ENCODE assay signal across 10 mouse cellular contexts in genomic region chr10:8759228-8759627, GRCm38 (mm10).
DNase-seq lines count a peak whose midpoint lies in the region; ATAC-seq lines count a peak whose summit lies in the region.
"Had no signal": no experiment of that assay in that cellular context is flagged by ENCODE, and none has a peak within 500 bp of the region (broad histone marks: within the 10 kb centered on the region; RNA-seq: fewer than 3 reads in every experiment).

No protein-coding gene starts in this region.

- H3K9me3 ChIP-seq in heart, embryonic 11.5 days (replicated peaks; ENCODE audit: control insufficient read depth, low read length), result no peaks in the 10 kb centered on the region
- no peaks in the 10 kb centered on the region for H3K9me3 ChIP-seq in midbrain, embryonic 16.5 days (replicated peaks; ENCODE audit: control insufficient read depth, low read length, poor library complexity, severe bottlenecking)
- H3K9me3 ChIP-seq in midbrain, embryonic 11.5 days (ENCODE audit: control insufficient read depth, low read length), result no peaks in the 10 kb centered on the region
- H3K9me3 ChIP-seq in hindbrain, embryonic 14.5 days (ENCODE audit: control insufficient read depth, low read length), result no peaks in the 10 kb centered on the region
- H3K9me3 ChIP-seq in neural tube, embryonic 15.5 days (replicated peaks), result no peaks in the 10 kb centered on the region
- H3K9me3 ChIP-seq: midbrain, embryonic 12.5 days had no signal

- no peak overlapping the region for H3K27ac ChIP-seq in heart, embryonic 11.5 days (ENCODE audit: low read depth, low read length)
- no peak overlapping the region; the same call in 1 of the 2 replicates for H3K27ac ChIP-seq in midbrain, embryonic 16.5 days (ENCODE audit: low read length)
- no peak overlapping the region for H3K27ac ChIP-seq in midbrain, embryonic 11.5 days (ENCODE audit: low read depth, low read length)
- H3K27ac ChIP-seq in hindbrain, embryonic 14.5 days, result no peak overlapping the region
- H3K27ac ChIP-seq in neural tube, embryonic 15.5 days (replicated peaks), result no peak overlapping the region; the same call in none of the 2 replicates
- H3K27ac ChIP-seq: midbrain, embryonic 12.5 days had no signal

- peak; percentile 53 for DNase-seq in heart, adult 8-10 months (ENCODE audit: low spot score)
- no peak for DNase-seq in midbrain, embryonic 11.5 days (ENCODE audit: low spot score, missing footprints)
- DNase-seq in hindbrain, embryonic 14.5 days (ENCODE audit: low spot score), result no peak
- no peak for DNase-seq in cerebellum, postnatal 10 days
- DNase-seq: cerebellum, adult 9-10 months had no signal

- H3K4me2 ChIP-seq in heart, embryonic 11.5 days, result no peak overlapping the region
- H3K4me2 ChIP-seq in midbrain, embryonic 16.5 days (ENCODE audit: low read length), result 0 out of 2 replicates have a peak overlapping the region, but pooled peaks have one; percentile 14
- H3K4me2 ChIP-seq in midbrain, embryonic 11.5 days, result no peak overlapping the region
- peak overlapping the region; percentile 55 for H3K4me2 ChIP-seq in hindbrain, embryonic 14.5 days (replicated peaks)
- peak overlapping the region; percentile 58 for H3K4me2 ChIP-seq in neural tube, embryonic 15.5 days
- H3K4me2 ChIP-seq: midbrain, embryonic 12.5 days had no signal

- no peaks in the 10 kb centered on the region for H3K27me3 ChIP-seq in heart, embryonic 11.5 days (ENCODE audit: control insufficient read depth, insufficient read depth, low read length)
- H3K27me3 ChIP-seq in midbrain, embryonic 16.5 days (ENCODE audit: control insufficient read depth, insufficient read depth, low read depth, low read length), result no peaks in the 10 kb centered on the region
- no peaks in the 10 kb centered on the region for H3K27me3 ChIP-seq in midbrain, embryonic 11.5 days (ENCODE audit: control insufficient read depth, insufficient read depth, low read length)
- no peaks in the 10 kb centered on the region for H3K27me3 ChIP-seq in hindbrain, embryonic 14.5 days (ENCODE audit: control insufficient read depth, insufficient read depth, low read length)
- no peaks in the 10 kb centered on the region for H3K27me3 ChIP-seq in neural tube, embryonic 15.5 days (replicated peaks)

- H3K4me1 ChIP-seq in heart, embryonic 11.5 days (ENCODE audit: control insufficient read depth, insufficient read depth, low read length), result peaks cover 11% of the 10 kb centered on the region; the same call in 1 of the 2 replicates
- peaks cover 38% of the 10 kb centered on the region for H3K4me1 ChIP-seq in midbrain, embryonic 16.5 days (ENCODE audit: control insufficient read depth, insufficient read depth, low read length)
- peaks cover 56% of the 10 kb centered on the region for H3K4me1 ChIP-seq in midbrain, embryonic 11.5 days (ENCODE audit: control insufficient read depth, insufficient read depth, low read length)
- peaks cover 47% of the 10 kb centered on the region for H3K4me1 ChIP-seq in hindbrain, embryonic 14.5 days (replicated peaks; ENCODE audit: control insufficient read depth, insufficient read depth, low read length)
- peaks cover 67% of the 10 kb centered on the region for H3K4me1 ChIP-seq in neural tube, embryonic 15.5 days

- H3K9ac ChIP-seq in heart, embryonic 11.5 days (ENCODE audit: low read depth, low read length), result no peak overlapping the region
- H3K9ac ChIP-seq in midbrain, embryonic 16.5 days (ENCODE audit: low read depth, low read length), result no peak overlapping the region
- H3K9ac ChIP-seq in midbrain, embryonic 11.5 days (ENCODE audit: low read length), result no peak overlapping the region
- H3K9ac ChIP-seq in hindbrain, embryonic 14.5 days, result no peak overlapping the region
- no peak overlapping the region for H3K9ac ChIP-seq in neural tube, embryonic 15.5 days (replicated peaks)
- H3K9ac ChIP-seq: midbrain, embryonic 12.5 days had no signal

- no peak overlapping the region for H3K4me3 ChIP-seq in heart, embryonic 11.5 days (ENCODE audit: low read depth, low read length)
- H3K4me3 ChIP-seq in midbrain, embryonic 16.5 days (ENCODE audit: low read depth, low read length), result no peak overlapping the region
- H3K4me3 ChIP-seq in midbrain, embryonic 11.5 days (ENCODE audit: low read depth, low read length), result no peak overlapping the region
- no peak overlapping the region for H3K4me3 ChIP-seq in hindbrain, embryonic 14.5 days (replicated peaks; ENCODE audit: low read length)
- 0 out of 2 replicates have a peak overlapping the region, but pooled peaks have one; percentile 6 for H3K4me3 ChIP-seq in neural tube, embryonic 15.5 days (replicated peaks)
- H3K4me3 ChIP-seq: midbrain, embryonic 12.5 days had no signal

- 72% methylated on average over 7 of the region's 7 CpGs for WGBS in heart, embryonic 11.5 days (ENCODE audit: insufficient replicate concordance)
- WGBS in midbrain, embryonic 16.5 days, result 81% methylated on average over 7 of the region's 7 CpGs
- 87% methylated on average over 7 of the region's 7 CpGs for WGBS in midbrain, embryonic 11.5 days
- 86% methylated on average over 7 of the region's 7 CpGs for WGBS in hindbrain, embryonic 14.5 days
- 65% methylated on average over 7 of the region's 7 CpGs for WGBS in neural tube, embryonic 15.5 days

- ATAC-seq in heart, embryonic 11.5 days (replicated peaks; ENCODE audit: insufficient number of reproducible peaks, low FRiP score, low TSS enrichment), result no peak
- no peak for ATAC-seq in midbrain, embryonic 16.5 days
- ATAC-seq in midbrain, embryonic 11.5 days (ENCODE audit: low FRiP score), result no peak
- ATAC-seq in hindbrain, embryonic 14.5 days (ENCODE audit: low FRiP score), result no peak
- ATAC-seq in neural tube, embryonic 15.5 days (ENCODE audit: low FRiP score), result no peak
- ATAC-seq in frontal cortex, adult (ENCODE audit: low TSS enrichment), result no peak

- no peaks in the 10 kb centered on the region for H3K36me3 ChIP-seq in heart, embryonic 11.5 days (ENCODE audit: control insufficient read depth, insufficient read depth, low read length)
- no peaks in the 10 kb centered on the region for H3K36me3 ChIP-seq in midbrain, embryonic 16.5 days (ENCODE audit: control insufficient read depth, insufficient read depth, low read length)
- no peaks in the 10 kb centered on the region for H3K36me3 ChIP-seq in midbrain, embryonic 11.5 days (ENCODE audit: control insufficient read depth, insufficient read depth, low read length)
- H3K36me3 ChIP-seq in hindbrain, embryonic 14.5 days (replicated peaks; ENCODE audit: control insufficient read depth, insufficient read depth), result no peaks in the 10 kb centered on the region
- no peaks in the 10 kb centered on the region for H3K36me3 ChIP-seq in neural tube, embryonic 15.5 days
- H3K36me3 ChIP-seq: midbrain, embryonic 12.5 days had no signal

Comparison
In these comparisons a context has a peak if more than half of its experiments do, and no peak if none do; other contexts are left out.
1. H3K4me2 ChIP-seq: peak in midbrain, embryonic 16.5 days (single experiment), hindbrain, embryonic 14.5 days (single experiment) and neural tube, embryonic 15.5 days (single experiment); none in heart, embryonic 11.5 days (single experiment) and midbrain, embryonic 11.5 days (single experiment).